Mouse (Mus musculus): Measurements from ENCODE around the gene Atxn1.

Atxn1 gene

DNA sequence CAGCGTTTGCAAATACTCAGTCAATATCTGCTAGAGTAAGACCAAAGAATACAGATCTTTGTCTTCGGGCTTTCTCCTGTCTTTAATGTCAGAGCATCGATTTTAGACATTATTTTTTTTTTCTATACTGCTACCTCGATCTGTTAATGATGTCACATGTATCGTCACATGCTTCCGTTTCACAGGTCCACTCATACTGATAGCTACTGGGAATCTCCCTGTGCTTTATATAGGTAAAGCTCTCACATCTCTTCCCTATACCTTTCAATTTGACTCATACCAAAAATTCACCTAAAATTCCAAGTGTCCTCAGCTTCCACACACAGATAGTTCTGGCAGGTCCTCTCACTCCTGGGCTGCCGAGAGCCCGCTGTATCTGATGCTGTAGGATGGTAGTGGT is 277.2 kb downstream of the Atxn1 start:
- in situ Hi-C loops (cut with MboI; ENCODE audit: low pct_unique_long_range_greater_than_20kb in 1 of 2, low sequenced_read_pairs in 2 of 2, unreplicated experiment in 1 of 2): no loop called here

DNA sequence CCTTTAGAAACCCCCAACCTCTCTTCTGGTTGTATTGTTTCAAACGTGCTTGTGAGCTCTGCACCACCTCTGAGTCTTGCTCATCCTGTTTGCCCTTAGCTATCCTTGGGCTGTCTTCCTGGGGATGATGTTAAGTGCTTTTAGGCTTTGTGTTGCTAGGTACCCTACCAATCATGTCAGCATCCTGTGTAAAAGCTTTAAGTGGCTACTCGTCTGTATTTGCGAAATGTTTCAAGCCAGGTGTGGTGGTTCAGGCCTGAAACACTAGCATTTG is 278.6 kb downstream of the Atxn1 start:
- in situ Hi-C loops (cut with MboI; ENCODE audit: low pct_unique_long_range_greater_than_20kb in 1 of 2, low sequenced_read_pairs in 2 of 2, unreplicated experiment in 1 of 2): no loop called here

DNA sequence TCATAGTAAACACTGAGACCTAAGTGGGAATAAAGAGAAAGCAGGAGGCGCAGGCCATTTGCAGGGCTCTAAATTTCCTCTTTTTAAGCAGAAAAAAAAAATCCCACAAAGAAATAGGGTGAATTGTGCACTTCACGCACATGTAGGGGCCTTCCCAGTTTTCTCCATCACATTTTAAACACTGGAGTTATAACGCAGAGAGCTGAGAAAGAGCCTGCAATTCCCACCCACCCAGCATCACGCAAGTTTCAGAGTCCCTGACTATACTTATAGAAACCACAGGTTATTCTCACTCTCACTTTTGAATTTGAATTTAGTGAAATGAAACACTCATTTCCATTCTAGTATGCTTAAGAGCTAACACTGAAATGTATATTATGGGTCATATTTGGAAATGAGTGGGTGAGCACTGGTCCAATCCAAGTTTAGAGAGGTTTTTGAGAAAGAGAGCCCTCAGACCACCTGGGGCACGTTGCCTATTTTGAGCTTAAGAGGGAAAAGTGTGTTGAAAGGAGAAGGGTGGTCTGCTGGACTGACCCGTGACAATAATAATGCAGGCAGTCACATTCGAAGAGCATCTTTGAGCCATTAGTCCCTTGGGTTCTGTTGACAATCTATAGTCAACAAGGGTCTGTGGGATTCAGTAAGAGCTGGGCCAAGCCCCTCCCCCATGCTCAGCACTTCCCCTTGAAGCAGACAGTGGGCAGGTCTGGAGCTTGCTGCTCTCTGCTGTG is 279.1 kb downstream of the Atxn1 start:
- in situ Hi-C loops (cut with MboI; ENCODE audit: low pct_unique_long_range_greater_than_20kb in 1 of 2, low sequenced_read_pairs in 2 of 2, unreplicated experiment in 1 of 2): no loop called here

DNA sequence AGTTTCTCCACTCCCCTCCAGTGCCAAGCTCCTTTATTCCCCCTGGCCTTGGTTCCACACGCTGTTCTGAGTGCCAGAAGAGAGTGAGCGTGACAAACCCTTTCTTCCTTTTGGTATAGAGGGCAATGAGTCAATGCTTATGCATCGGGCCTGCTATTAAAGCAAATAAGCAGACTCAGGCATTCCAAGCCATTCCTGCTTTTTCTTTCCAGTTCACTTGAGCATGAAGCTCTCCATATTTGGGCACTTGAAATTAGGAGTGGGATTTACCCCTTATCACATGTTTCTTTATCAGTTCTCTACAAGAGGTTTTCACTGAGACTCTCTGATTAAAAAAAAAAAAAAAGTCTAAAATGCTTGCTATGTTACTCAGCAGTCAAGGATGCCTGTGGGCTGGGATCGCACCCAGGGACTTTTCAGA is 279.9 kb downstream of the Atxn1 start:
- in situ Hi-C loops (cut with MboI; ENCODE audit: low pct_unique_long_range_greater_than_20kb in 1 of 2, low sequenced_read_pairs in 2 of 2, unreplicated experiment in 1 of 2): no loop called here

DNA sequence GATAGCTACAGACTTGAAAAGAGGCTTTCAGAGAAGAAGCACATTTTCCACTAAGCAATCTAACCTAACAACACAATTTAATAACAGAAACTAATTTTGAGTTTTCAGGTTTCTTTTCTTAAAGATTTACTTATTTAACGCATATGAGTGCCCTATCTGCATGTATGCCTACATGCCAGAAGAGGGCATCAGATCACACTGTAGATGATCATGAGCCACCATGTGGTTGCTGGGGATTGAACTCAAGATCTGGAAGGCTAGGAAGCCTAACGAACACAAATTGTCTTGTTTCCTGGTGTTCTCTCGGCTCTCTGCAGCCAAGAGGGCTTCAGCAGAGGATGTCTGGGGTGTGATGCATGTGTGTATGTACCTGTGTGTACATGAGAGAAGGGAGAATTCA is 280.8 kb downstream of the Atxn1 start:
- in situ Hi-C loops (cut with MboI; ENCODE audit: low pct_unique_long_range_greater_than_20kb in 1 of 2, low sequenced_read_pairs in 2 of 2, unreplicated experiment in 1 of 2): no loop called here

DNA sequence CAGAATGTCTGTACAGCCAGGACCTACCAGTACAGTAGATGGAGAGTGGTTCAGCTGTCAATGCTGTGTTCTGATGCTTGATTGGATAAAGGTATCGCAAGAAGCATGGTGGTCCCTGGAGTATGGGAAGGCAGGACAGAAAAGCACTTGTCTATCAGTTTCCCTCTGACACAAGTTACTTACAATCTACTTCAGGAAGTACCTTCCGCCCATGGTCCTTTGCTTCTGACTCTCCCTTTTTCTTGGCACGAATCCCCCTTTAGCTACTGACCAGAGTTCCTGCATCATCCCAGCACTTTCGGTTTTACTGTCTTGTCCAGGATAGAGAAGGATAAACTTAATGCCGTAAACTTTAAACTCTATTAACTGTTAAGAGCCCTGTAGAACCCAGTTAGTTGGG is 283.6 kb downstream of the Atxn1 start:
- in situ Hi-C loops (cut with MboI; ENCODE audit: low pct_unique_long_range_greater_than_20kb in 1 of 2, low sequenced_read_pairs in 2 of 2, unreplicated experiment in 1 of 2): no loop called here

DNA sequence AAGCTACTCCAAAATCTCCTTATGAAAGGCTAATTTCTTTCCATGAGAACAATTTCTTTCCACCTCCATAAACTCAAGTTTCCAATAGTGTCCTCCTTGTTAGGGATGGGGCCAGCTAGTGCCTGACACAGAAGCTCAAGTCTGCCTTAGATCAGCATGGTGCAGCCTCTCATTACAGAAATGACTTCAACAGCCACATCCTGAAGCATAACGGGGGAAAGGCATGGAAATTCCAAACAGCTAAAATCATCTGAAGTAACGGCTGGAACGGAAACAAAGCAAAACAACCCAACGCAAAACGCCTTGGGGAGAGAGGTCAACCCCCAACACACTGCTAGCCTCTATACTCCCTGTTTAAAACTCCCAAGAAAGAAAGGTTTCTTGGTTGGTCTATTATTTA is 284.2 kb downstream of the Atxn1 start:
- in situ Hi-C loops (cut with MboI; ENCODE audit: low pct_unique_long_range_greater_than_20kb in 1 of 2, low sequenced_read_pairs in 2 of 2, unreplicated experiment in 1 of 2): no loop called here

DNA sequence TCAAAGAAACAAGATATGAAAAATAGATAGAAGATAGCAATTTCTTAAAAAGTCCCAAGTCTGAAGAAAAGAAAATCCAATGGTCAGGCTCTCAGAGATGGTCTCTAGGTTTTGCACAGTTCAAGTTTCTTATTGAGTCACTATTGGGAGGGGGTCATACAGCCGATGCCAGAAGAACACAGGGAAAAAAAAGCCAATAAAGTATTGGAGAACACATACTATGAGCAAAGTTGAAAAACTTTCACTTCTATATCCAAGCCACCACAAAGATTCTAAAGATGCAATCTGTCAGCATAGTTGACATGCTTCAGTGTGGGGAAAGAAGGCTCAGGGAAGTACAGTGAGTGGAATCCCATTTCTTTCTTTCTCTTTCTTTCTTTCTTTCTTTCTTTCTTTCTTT is 285.7 kb downstream of the Atxn1 start:
- in situ Hi-C loops (cut with MboI; ENCODE audit: low pct_unique_long_range_greater_than_20kb in 1 of 2, low sequenced_read_pairs in 2 of 2, unreplicated experiment in 1 of 2): no loop called here

DNA sequence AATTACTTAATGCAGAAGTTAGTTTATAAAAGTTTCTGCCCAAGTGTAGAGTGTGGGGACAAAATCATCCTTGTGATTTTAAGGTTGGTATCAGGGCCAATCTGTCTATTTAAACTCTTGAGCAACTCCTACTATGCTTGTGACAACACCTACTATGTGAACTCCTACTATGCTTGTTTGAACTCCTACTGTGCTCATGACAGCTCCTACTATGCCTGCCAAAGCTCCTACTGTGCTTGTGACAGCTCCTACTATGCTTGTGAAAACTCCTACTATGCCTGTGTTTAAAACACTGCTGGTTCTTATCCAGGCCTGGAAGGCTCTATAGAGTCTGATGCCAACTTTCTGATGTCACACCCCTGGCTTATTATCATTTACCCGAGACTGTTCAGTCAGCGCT is 292.2 kb downstream of the Atxn1 start:
- in situ Hi-C loops (cut with MboI; ENCODE audit: low pct_unique_long_range_greater_than_20kb in 1 of 2, low sequenced_read_pairs in 2 of 2, unreplicated experiment in 1 of 2): no loop called here

DNA sequence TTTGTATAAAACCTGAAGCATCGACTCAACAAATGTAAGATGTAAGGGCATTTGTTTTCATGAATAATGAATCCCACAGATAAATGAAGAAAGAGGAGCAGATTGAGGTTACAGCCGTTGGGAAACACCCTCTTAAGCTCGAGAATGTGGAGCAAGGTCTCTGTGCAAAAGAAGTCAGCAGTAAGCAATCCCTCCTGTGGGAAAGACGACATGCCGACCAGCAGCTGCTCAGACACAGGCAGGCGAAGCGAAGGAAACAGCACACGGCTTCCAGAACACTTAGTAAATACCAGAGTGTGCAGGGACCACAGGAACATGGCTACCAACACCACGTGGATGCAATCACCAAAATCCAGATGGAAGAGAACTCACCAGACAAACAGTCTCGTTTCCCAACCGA is 294.8 kb downstream of the Atxn1 start:
- in situ Hi-C loops (cut with MboI; ENCODE audit: low pct_unique_long_range_greater_than_20kb in 1 of 2, low sequenced_read_pairs in 2 of 2, unreplicated experiment in 1 of 2): no loop called here

DNA sequence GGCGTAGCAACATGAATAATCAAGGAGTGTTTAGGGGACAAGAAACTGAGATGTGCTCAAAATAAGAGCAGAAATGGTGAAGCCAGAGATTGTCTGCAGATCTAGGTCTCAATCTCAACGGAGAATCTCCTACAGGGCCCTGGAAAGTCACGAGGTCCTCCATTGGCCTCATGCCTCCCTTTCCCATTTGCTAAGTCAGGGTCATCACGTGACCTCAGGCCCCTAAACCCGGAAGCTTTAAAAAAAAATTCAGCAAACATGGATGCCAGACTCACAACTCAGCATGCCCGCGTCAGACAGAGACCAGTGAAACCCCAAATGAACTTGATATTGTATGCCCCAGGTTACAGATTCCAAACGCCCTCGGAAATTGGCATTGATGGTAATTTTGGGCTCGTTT is 302.0 kb downstream of the Atxn1 start:
- in situ Hi-C loops (cut with MboI; ENCODE audit: low pct_unique_long_range_greater_than_20kb in 1 of 2, low sequenced_read_pairs in 2 of 2, unreplicated experiment in 1 of 2): no loop called here

DNA sequence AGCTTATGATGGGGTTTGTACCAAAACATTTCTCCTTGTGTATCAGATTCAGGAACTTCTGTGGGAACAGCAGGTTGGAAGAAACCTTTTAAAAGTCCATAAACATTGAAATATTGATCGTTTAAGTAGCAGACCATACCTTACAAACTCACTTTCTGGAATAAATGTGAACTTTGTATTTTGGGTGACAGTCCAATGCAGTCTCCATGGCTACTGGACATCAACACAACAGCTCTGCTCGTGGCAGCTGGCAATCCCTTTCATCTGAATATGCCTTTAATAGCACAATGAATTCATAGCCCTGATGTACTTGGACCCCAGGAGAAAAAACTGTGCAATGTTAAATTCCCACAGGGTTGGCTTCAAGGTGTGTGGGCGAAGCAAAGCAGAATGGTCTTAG is 302.6 kb downstream of the Atxn1 start:
- in situ Hi-C loops (cut with MboI; ENCODE audit: low pct_unique_long_range_greater_than_20kb in 1 of 2, low sequenced_read_pairs in 2 of 2, unreplicated experiment in 1 of 2): no loop called here

DNA sequence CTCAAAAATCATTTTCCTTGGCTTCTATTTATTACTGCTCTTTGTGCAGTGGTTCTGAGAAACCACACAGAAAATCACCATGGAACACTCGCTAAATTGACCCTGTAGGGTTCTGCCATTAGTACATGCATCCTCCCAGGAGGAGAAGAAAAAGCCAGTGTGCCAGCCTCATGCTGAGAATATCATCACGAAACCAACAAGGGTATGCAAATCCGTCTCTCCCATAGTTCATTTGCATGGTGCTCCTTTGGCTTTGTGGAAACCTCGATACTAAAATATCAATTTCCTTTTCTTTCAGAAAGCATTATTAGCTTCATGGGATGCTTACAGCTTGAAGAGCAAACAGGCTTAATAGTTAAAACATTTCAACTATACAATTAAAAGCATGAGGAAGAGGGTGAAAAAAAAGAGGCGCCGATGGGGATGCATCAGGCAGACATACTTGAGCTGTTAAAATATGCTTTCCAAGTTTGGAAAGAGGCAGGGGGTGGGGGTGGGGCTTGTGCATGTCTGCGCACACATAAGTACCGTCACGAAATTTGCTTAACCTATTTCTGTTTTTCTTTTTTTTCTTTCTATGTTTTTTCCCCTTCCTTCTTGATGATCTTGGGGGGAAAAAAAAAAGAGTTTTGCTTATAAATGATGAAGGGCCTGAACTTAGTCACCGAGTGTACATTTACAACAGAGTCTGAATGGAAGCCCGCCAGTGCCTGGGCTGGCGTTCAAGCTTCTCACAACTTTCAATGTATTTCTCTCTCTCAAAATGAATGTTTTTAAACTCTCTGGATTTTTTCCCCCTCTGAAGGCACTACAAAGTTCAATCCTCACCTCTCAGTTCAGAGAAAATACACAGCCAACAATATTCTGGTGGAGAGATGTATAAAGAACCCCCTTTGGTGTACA is 303.3 kb downstream of the Atxn1 start:
- in situ Hi-C loops (cut with MboI; ENCODE audit: low pct_unique_long_range_greater_than_20kb in 1 of 2, low sequenced_read_pairs in 2 of 2, unreplicated experiment in 1 of 2): no loop called here

DNA sequence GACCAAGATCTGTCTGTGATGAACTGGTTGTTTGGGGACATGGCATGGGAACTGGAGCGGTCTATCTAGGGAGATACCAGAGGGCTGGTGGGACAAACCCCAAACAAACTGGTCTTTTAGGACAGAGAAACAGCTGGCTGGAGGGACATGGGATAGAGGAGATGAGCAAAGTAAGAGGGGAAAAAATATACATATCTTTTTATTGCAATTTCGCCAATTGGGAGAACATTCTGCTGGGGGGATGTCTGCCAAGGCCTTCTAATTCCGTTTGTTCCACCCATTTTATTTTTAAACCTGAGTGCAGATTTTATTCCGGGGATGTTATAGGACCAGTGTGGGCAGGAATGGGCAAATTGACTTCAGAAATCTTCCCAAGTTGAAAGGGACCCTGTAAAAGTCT is 305.0 kb downstream of the Atxn1 start:
- in situ Hi-C loops (cut with MboI; ENCODE audit: low pct_unique_long_range_greater_than_20kb in 1 of 2, low sequenced_read_pairs in 2 of 2, unreplicated experiment in 1 of 2): no loop called here

DNA sequence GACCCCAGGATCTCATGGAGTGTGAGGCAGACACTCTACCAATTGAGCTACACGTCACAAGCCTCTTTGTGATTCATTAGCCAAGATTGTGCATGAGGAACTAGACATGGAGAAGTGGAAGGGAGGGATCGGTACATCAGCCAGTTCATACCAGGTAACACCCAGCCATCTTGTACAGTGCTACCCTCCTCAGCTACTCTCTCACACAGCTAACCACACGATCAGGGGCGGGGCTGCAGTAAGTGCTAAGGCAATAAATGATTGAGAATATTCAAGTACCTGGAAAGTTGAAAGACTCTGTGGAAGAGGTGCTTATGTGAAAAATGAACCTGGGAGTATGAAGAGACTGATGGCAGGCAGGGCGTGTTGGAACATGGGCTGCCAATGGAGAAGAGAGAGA is 306.5 kb downstream of the Atxn1 start:
- in situ Hi-C loops (cut with MboI; ENCODE audit: low pct_unique_long_range_greater_than_20kb in 1 of 2, low sequenced_read_pairs in 2 of 2, unreplicated experiment in 1 of 2): no loop called here

DNA sequence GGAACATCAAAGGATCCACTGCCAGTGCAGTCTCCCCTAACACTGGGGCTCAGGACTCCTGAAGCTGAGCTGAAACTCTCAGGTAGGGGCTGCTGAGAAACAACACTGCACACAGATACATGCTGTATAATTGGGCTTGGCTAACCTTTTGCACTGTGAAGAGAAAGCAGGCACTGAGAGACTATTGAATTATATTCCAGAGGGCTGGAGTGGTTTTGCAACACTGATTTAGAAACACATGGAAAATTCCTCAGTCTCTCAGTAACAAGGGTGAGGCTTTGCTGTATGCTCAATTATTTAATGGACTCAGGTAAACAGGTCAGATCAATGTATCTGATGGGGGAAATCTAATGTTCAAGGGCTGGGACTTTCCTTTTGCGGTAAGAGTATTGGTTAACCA is 307.6 kb downstream of the Atxn1 start:
- in situ Hi-C loops (cut with MboI; ENCODE audit: low pct_unique_long_range_greater_than_20kb in 1 of 2, low sequenced_read_pairs in 2 of 2, unreplicated experiment in 1 of 2): no loop called here

DNA sequence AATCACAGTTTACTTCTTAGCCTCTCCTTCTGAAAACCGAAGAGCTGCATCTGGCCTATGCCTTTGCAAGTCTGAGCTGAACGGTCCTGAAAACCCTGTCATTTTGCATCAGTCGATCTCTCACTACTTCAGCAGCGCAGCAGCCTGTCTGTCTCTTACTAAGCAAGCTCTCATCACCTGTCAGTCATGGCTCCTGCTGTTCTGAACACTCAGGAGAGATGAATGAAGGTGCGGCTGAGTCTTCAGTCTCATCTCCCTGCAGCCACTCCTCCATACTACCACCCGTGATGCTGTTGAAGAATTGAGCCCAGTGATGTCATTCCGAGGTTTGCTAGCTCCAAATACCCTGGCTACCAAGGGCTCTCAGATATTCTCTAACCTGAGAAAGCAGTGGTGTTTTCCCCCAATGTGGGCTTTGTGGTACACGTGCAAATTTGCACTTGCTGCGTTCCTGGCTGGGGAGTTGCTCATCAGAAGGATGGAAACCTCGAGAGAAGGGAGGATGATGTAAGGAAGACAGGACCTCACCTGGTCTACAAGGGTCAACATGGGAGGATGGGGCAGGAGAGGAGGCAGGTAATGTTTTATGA is 313.1 kb downstream of the Atxn1 start:
- in situ Hi-C loops (cut with MboI; ENCODE audit: low pct_unique_long_range_greater_than_20kb in 1 of 2, low sequenced_read_pairs in 2 of 2, unreplicated experiment in 1 of 2): no loop called here

DNA sequence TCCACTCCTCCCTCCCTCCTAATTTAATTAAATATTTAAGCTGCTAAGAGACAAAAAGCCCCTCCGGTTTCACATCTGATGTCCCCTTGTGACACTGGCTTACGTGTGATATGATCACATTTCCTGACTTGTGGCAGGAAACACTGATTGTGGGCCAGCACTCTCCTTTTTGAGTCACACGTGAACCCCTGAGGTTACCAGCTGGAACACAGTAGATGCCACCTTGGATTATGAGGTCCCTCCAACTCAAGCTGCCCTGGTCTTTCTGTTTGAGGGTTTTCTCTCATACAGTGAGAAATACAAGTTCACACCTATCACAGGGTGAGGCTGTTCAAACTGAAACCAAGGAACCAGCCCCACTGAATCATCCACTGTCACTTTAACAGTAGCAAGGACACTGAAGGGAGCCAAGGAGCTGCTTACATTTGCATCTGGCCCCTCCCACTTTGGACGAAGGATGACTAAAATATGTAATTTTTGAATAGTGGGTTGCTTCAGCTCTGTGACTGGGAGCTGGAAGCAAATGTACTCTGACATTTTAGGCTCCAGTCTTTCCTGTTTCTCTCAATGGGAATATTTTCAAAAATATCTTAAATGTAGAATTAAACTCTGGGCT is 315.5 kb downstream of the Atxn1 start:
- in situ Hi-C loops (cut with MboI; ENCODE audit: low pct_unique_long_range_greater_than_20kb in 1 of 2, low sequenced_read_pairs in 2 of 2, unreplicated experiment in 1 of 2): no loop called here

DNA sequence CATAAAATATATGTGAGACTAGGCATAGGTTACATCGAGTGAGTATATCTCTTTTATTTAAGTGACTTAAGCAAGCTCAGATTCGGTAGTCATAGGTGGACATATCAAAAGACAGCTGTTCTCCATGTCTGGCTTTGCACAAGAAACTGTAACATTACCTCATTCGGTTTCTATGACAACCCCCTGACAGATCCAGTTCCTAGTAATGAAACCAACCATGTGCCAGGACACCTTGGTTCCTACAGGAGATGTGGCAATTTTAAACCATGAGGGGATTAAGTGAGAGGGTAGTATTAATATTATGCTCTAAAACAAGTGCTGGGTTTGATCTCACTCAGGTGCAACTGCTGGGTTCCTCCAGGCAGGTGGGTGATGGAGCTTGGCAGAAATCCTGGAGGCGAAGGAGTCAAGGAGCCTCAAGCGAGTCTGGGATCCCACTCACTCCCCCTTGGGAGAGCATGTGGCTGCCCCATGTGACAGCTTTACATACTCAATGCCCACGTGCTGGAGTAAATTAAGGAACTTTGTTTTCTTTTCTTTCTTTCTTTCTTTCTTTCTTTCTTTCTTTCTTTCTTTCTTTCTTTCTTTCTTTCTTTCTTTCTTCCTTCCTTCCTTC is 320.9 kb downstream of the Atxn1 start:
- in situ Hi-C loops (cut with MboI; ENCODE audit: low pct_unique_long_range_greater_than_20kb in 1 of 2, low sequenced_read_pairs in 2 of 2, unreplicated experiment in 1 of 2): no loop called here
